Mouse (Mus musculus) liver, postnatal 0 days (tissue): Measurements from ENCODE around the gene Plagl2. TPM values are rescaled to one million over a fixed set of nuclear protein-coding genes. Genes with fewer than 3 reads are reported as not detected.

Experiments
- ATAC-seq: fragments of 200-750 bp; cut with Nextera tagmentation; 2 replicates; pipeline ENCODE4 v1.8.0; 2017; ENCODE audit warnings: mild to moderate bottlenecking, moderate library complexity
- DNase-seq: peaks from one replicate; pipeline ENCODE4 v3.0.0-alpha.2; 2016
- H3K27ac ChIP-seq: fragments of 300-500 bp; sonication (generic); 2 replicates; pipeline ENCODE4 v1.5.1; 2014; ENCODE audit warnings: antibody characterized with exemption, moderate library complexity, mild to moderate bottlenecking, low read depth
- H3K27me3 ChIP-seq: fragments of 300-500 bp; sonication (generic); 2 replicates; pipeline ENCODE4 v1.6.1; 2014; ENCODE audit warnings: low read length, control low read depth, mixed read lengths; ENCODE audit not compliant: insufficient read depth
- H3K36me3 ChIP-seq: fragments of 300-500 bp; sonication (generic); replicated peaks from 2 replicates; pipeline ENCODE4 v1.6.1; 2014; ENCODE audit warnings: mild to moderate bottlenecking, control low read depth, low read length, moderate library complexity, mixed read lengths; ENCODE audit not compliant: insufficient read depth
- H3K4me1 ChIP-seq: fragments of 300-500 bp; sonication (generic); 2 replicates; pipeline ENCODE4 v1.6.1; 2014; ENCODE audit warnings: antibody characterized with exemption, mild to moderate bottlenecking, control low read depth; ENCODE audit not compliant: insufficient read depth
- H3K4me2 ChIP-seq: fragments of 300-500 bp; sonication (generic); 2 replicates; pipeline ENCODE4 v1.6.1; 2014; ENCODE audit warnings: low read depth, mild to moderate bottlenecking, low read length, moderate library complexity, mixed read lengths
- H3K4me3 ChIP-seq: fragments of 300-500 bp; sonication (generic); 2 replicates; pipeline ENCODE4 v1.5.1; 2014; ENCODE audit warnings: low read depth, low read length
- H3K9ac ChIP-seq: fragments of 300-500 bp; sonication (generic); replicated peaks from 2 replicates; pipeline ENCODE4 v1.6.1; 2014; ENCODE audit warnings: mild to moderate bottlenecking, moderate library complexity
- H3K9me3 ChIP-seq: fragments of 300-500 bp; sonication (generic); 2 replicates; pipeline ENCODE4 v1.6.1; 2016; ENCODE audit warnings: mild to moderate bottlenecking, control low read depth, low read length, mixed read lengths
- CTCF ChIP-seq: sonication (generic); IDR thresholded peaks from 2 replicates; pipeline ENCODE4 v1.5.1; 2016; ENCODE audit warnings: antibody characterized with exemption, low read depth
- EP300 ChIP-seq: IDR thresholded peaks from 2 replicates; pipeline ENCODE4 v1.6.1; 2016; ENCODE audit warnings: antibody characterized with exemption, low read depth, mild to moderate bottlenecking
- WGBS: fragments of 180-500 bp; shearing (Covaris S2); extraction: QIAGEN DNeasy Blood & Tissue Kit; methylation state at CpG from one replicate; pipeline ENCODE4 v1.1.7; 2014; ENCODE audit not compliant: insufficient replicate concordance; 5-methylcytosine and 5-hydroxymethylcytosine counted together
- polyA plus RNA-seq: library from polyadenylated mRNA; unstranded; fragments of >200 nt; fragmentation: Nextera tagmentation; extraction: Ambion mirVana; gene quantifications from 2 replicates; pipeline ENCODE4 v1.2.1, GENCODE M21; 2015

Plagl2 gene
- polyA plus RNA-seq, 1 experiment from 2014 or later = 4.4 TPM

- Histone ChIP-seq H3K4me2 (peak overlapping the region; percentile 29; the same call in 1 of the 2 replicates), H3K27ac (0 out of 2 replicates have a peak overlapping the region, but pooled peaks have one; percentile 49), H3K9me3 (no peaks in the 10 kb centered on the region), H3K4me1 (peaks cover 33% of the 10 kb centered on the region), H3K4me3 (no peak overlapping the region), H3K27me3 (no peaks in the 10 kb centered on the region), H3K9ac (no peak overlapping the region), H3K36me3 (peaks cover 54% of the 10 kb centered on the region)
- no peak for ATAC-seq
- WGBS = 72% methylated on average over 5 of the region's 5 CpGs
- DNase-seq = no peak
- TF ChIP-seq EP300 = no peak
- TF ChIP-seq CTCF = no peak
These were observed 12.7 kb downstream of the Plagl2 start for GRCm38 (mm10) chr2:153228523-153228922.

- H3K27me3 ChIP-seq = no peaks in the 10 kb centered on the region
- no peaks in the 10 kb centered on the region for H3K9me3 ChIP-seq
- H3K4me1 ChIP-seq = peaks cover 33% of the 10 kb centered on the region
- 54% methylated on average over 4 of the region's 4 CpGs for WGBS
- H3K27ac ChIP-seq = no peak overlapping the region
- peaks cover 49% of the 10 kb centered on the region for H3K36me3 ChIP-seq
- H3K4me3 ChIP-seq = no peak overlapping the region
- H3K9ac ChIP-seq = no peak overlapping the region
- DNase-seq (no peak), ATAC-seq (peak; percentile 81)
- peak overlapping the region; percentile 29; the same call in 1 of the 2 replicates for H3K4me2 ChIP-seq
- TF ChIP-seq CTCF (peak; percentile 7; the same call in 1 of the 2 replicates), EP300 (peak; percentile 83)
These were observed 13.3 kb downstream of the Plagl2 start for GRCm38 (mm10) chr2:153227959-153228358.

- ATAC-seq = 0 out of 2 replicates have a peak, but pooled peaks have one; percentile 5
- no peak overlapping the region; the same call in 1 of the 2 replicates for H3K9ac ChIP-seq
- H3K27me3 ChIP-seq = no peaks in the 10 kb centered on the region
- H3K4me3 ChIP-seq = peak overlapping the region; percentile 57
- peak; percentile 53; the same call in 1 of the 2 replicates for TF ChIP-seq EP300
- TF ChIP-seq CTCF = no peak
- peaks cover 26% of the 10 kb centered on the region for H3K36me3 ChIP-seq
- 12% methylated on average over 3 of the region's 3 CpGs for WGBS
- DNase-seq = no peak
- peak overlapping the region; percentile 2; the same call in 1 of the 2 replicates for H3K27ac ChIP-seq
- H3K9me3 ChIP-seq = no peaks in the 10 kb centered on the region
- peak overlapping the region; percentile 88 for H3K4me2 ChIP-seq
- peaks cover 50% of the 10 kb centered on the region for H3K4me1 ChIP-seq
These were observed 15.7 kb downstream of the Plagl2 start for GRCm38 (mm10) chr2:153225595-153225953.

- Histone ChIP-seq H3K36me3 (peaks cover 21% of the 10 kb centered on the region), H3K9me3 (no peaks in the 10 kb centered on the region), H3K4me2 (peak within 1 kb of the TSS; percentile 88), H3K9ac (peak within 1 kb of the TSS; percentile 69), H3K27ac (peak within 1 kb of the TSS; percentile 2; the same call in 1 of the 2 replicates), H3K4me3 (peak within 1 kb of the TSS; percentile 57), H3K4me1 (peaks cover 52% of the 10 kb centered on the region), H3K27me3 (no peaks in the 10 kb centered on the region)
- ATAC-seq = peak; percentile 10; the same call in 1 of the 2 replicates
- DNase-seq = peak; percentile 41
- 4% methylated on average over 31 of the region's 31 CpGs for WGBS
- TF ChIP-seq EP300 (no peak), CTCF (no peak)
These were observed 16.2 kb downstream of the Plagl2 start, which contains the start of gene Tspyl3 for GRCm38 (mm10) chr2:153224946-153225594. Gene Tspyl3, minus strand, starts transcription at chr2:153225441.

- Histone ChIP-seq H3K4me3 (no peak overlapping the region), H3K4me1 (peaks cover 47% of the 10 kb centered on the region), H3K4me2 (0 out of 2 replicates have a peak overlapping the region, but pooled peaks have one; percentile 63), H3K27me3 (no peaks in the 10 kb centered on the region), H3K36me3 (no peaks in the 10 kb centered on the region), H3K9ac (no peak overlapping the region), H3K9me3 (no peaks in the 10 kb centered on the region), H3K27ac (no peak overlapping the region; the same call in 1 of the 2 replicates)
- TF ChIP-seq EP300 = no peak
- no peak for TF ChIP-seq CTCF
- DNase-seq = no peak
- 65% methylated on average over 2 of the region's 2 CpGs for WGBS
- ATAC-seq = no peak
These were observed 18.7 kb downstream of the Plagl2 start for GRCm38 (mm10) chr2:153222566-153222965.

- H3K36me3 ChIP-seq = no peaks in the 10 kb centered on the region
- no peak overlapping the region for H3K9ac ChIP-seq
- no peaks in the 10 kb centered on the region for H3K9me3 ChIP-seq
- H3K4me3 ChIP-seq = no peak overlapping the region
- peak overlapping the region; percentile 63 for H3K4me2 ChIP-seq
- TF ChIP-seq EP300 (no peak), CTCF (no peak)
- no peak for DNase-seq
- peaks cover 43% of the 10 kb centered on the region for H3K4me1 ChIP-seq
- peak overlapping the region; percentile 66; the same call in 1 of the 2 replicates for H3K27ac ChIP-seq
- no peak for ATAC-seq
- no peaks in the 10 kb centered on the region for H3K27me3 ChIP-seq
These were observed 19.1 kb downstream of the Plagl2 start for GRCm38 (mm10) chr2:153222130-153222529.
